Mouse (Mus musculus) intestine, embryonic 14.5 days (tissue): ENCODE data around the gene Cfap221. TPM values are rescaled to one million over a fixed set of nuclear protein-coding genes. Genes with fewer than 3 reads are reported as not detected.

Source experiments
- ATAC-seq: fragments of 200-750 bp; cut with Nextera tagmentation; replicated peaks from 2 replicates; pipeline ENCODE4 v1.8.0; 2017; ENCODE audit warnings: low read depth, moderate number of reproducible peaks, moderate TSS enrichment, moderate library complexity; ENCODE audit not compliant: low FRiP score, low TSS enrichment
- DNase-seq: peaks from one replicate; pipeline ENCODE4 v3.0.0-alpha.2; 2018; ENCODE audit warnings: low spot score
- H3K27ac ChIP-seq: fragments of 300-500 bp; sonication (generic); 2 replicates; pipeline ENCODE4 v1.5.1; 2014; ENCODE audit warnings: low read depth, mild to moderate bottlenecking, control low read depth
- H3K27me3 ChIP-seq: fragments of 300-500 bp; sonication (generic); replicated peaks from 2 replicates; pipeline ENCODE4 v1.6.1; 2014; ENCODE audit warnings: low read length, control low read depth; ENCODE audit not compliant: control insufficient read depth, insufficient read depth
- H3K36me3 ChIP-seq: fragments of 300-500 bp; sonication (generic); 2 replicates; pipeline ENCODE4 v1.6.1; 2014; ENCODE audit warnings: low read length, control low read depth; ENCODE audit not compliant: control insufficient read depth, insufficient read depth
- H3K4me1 ChIP-seq: fragments of 300-500 bp; sonication (generic); replicated peaks from 2 replicates; pipeline ENCODE4 v1.6.1; 2014; ENCODE audit warnings: low read length, control low read depth, mixed read lengths; ENCODE audit not compliant: control insufficient read depth, insufficient read depth
- H3K4me2 ChIP-seq: fragments of 300-500 bp; sonication (generic); 2 replicates; pipeline ENCODE4 v1.6.1; 2014; ENCODE audit warnings: low read length
- H3K4me3 ChIP-seq: fragments of 300-500 bp; sonication (generic); 2 replicates; pipeline ENCODE4 v1.5.1; 2014; ENCODE audit warnings: low read depth, low read length, control low read depth, mixed read lengths
- H3K9ac ChIP-seq: fragments of 300-500 bp; sonication (generic); 2 replicates; pipeline ENCODE4 v1.6.1; 2014; ENCODE audit warnings: mild to moderate bottlenecking, low read length
- H3K9me3 ChIP-seq: fragments of 300-500 bp; sonication (generic); 2 replicates; pipeline ENCODE4 v1.6.1; 2016; ENCODE audit warnings: low read length, control low read depth; ENCODE audit not compliant: control insufficient read depth
- WGBS: fragments of 180-500 bp; shearing (Covaris S2); extraction: QIAGEN DNeasy Blood & Tissue Kit; methylation state at CpG from one replicate; pipeline ENCODE4 v1.1.7; 2014; 5-methylcytosine and 5-hydroxymethylcytosine counted together
- polyA plus RNA-seq: library from polyadenylated mRNA; unstranded; fragments of >200 nt; fragmentation: Nextera tagmentation; extraction: Ambion mirVana; gene quantifications from 2 replicates; pipeline ENCODE4 v1.2.1, GENCODE M21; 2014

The Cfap221 gene
- polyA plus RNA-seq, 1 experiment from 2014 or later, result 0.18 TPM

DNA sequence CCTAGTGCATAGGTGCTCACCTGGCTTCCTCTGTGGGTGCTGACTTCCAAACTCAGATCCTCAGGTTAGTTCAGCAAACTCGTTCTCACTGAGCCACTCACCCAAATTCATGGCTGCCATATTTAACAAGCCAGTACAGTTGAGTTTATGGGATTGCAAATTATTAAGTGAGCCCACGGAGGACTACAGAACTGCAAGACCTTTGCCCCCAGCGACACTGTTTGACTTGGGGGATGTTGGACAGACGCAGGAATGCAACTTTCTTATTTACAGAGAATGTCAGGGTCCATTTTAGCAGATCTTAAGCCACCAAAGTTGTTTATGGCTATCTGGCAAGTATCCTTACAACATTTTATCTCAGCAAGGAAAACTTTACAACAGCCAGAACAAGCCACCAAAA is 21.9 kb downstream of the Cfap221 start:
- Histone ChIP-seq H3K27ac (no peak overlapping the region), H3K9ac (no peak overlapping the region), H3K4me1 (no peaks in the 10 kb centered on the region; the same call in 1 of the 2 replicates), H3K4me2 (no peak overlapping the region), H3K27me3 (no peaks in the 10 kb centered on the region), H3K4me3 (no peak overlapping the region), H3K36me3 (no peaks in the 10 kb centered on the region), H3K9me3 (no peaks in the 10 kb centered on the region)
- WGBS, result 31% methylated on average over 4 of the region's 4 CpGs
- no peak for ATAC-seq
- no peak for DNase-seq

DNA sequence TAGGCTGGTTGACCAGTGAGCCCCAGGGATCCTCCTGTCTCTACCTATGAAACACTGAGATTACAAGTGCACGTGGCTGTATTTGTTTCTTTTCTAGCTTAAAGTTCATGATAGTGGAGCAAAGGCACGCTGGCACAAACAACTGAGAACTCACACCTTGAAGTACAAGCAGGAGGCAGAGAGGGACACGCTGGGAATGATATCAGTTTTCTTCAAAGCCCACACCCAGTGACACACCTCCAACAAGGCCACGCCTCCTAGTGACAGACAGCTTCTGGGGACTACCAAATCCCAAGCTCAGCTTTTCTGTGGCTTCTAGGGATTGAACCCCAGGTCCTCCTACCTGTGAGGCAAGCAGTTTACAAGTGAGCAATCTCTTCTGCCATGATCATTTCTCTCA is 23.9 kb downstream of the Cfap221 start:
- Histone ChIP-seq H3K4me1 (no peaks in the 10 kb centered on the region; the same call in 1 of the 2 replicates), H3K9ac (no peak overlapping the region), H3K4me2 (no peak overlapping the region), H3K27ac (no peak overlapping the region), H3K36me3 (no peaks in the 10 kb centered on the region), H3K4me3 (no peak overlapping the region), H3K9me3 (no peaks in the 10 kb centered on the region), H3K27me3 (no peaks in the 10 kb centered on the region)
- DNase-seq, result no peak
- ATAC-seq, result no peak
- WGBS, result 41% methylated on average over 4 of the region's 4 CpGs

DNA sequence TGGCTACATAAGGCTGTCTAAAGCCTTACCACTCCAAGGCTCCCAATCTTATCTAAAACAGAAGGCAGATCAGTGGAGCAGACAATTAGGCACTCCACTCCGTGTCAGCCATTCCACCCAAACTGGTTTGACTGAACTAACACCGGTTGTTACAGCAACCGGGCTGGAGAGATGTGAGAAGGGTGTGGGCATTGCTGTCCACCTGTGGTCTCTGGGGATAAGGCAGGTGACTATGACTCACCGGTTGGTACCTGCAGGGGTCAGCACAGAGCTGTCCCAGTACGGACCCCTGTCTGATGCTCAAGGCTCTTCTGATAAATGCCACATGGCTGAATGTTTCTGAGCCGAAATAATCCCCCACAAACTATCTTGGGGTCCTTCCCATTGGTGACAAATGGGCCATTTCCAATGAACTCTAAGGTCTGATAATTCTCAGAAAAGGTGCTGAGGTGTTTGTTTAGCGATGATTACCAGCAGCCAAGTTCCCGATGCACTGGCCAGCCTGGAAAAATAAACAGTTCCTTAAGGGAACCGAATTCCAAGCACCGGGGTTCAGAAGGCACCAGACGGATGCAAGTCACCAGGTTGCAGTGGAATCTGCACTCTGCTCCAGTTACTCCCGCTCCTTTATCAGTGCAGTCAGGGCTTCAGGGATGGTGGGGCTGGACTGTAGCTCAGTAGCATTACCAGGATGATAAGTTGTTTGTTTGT is 31.1 kb downstream of the Cfap221 start:
- no peak overlapping the region for H3K4me3 ChIP-seq
- H3K27ac ChIP-seq, result no peak overlapping the region
- no peaks in the 10 kb centered on the region for H3K9me3 ChIP-seq
- ATAC-seq (peak; percentile 70), DNase-seq (no peak)
- no peaks in the 10 kb centered on the region for H3K4me1 ChIP-seq
- no peak overlapping the region for H3K9ac ChIP-seq
- 32% methylated on average over 12 of the region's 12 CpGs for WGBS
- no peaks in the 10 kb centered on the region for H3K27me3 ChIP-seq
- no peak overlapping the region for H3K4me2 ChIP-seq
- no peaks in the 10 kb centered on the region for H3K36me3 ChIP-seq

DNA sequence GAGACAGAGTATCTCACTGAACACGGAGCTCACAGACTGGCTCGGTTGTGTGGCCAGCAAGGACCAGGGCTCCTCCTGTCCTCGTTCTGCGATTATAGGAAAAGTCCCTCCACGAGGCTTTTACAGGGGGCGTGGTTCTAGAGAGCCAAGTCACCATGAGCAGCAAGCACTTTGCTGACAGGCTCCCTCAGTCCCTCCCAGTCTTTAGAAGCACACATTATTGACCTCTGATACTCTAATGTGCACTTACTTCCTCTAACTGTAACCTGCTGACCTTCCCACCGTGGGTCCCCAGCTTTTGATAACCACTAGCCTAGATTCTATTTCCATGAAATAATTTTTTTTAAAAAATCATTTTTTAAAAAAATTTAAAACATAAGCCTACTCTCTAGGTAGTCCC is 37.1 kb downstream of the Cfap221 start:
- H3K27ac ChIP-seq, result no peak overlapping the region
- no peak for ATAC-seq
- no peak overlapping the region for H3K9ac ChIP-seq
- DNase-seq, result no peak
- no peaks in the 10 kb centered on the region for H3K9me3 ChIP-seq
- H3K36me3 ChIP-seq, result no peaks in the 10 kb centered on the region
- WGBS, result 54% methylated on average over 7 of the region's 7 CpGs
- H3K4me2 ChIP-seq, result no peak overlapping the region
- no peak overlapping the region for H3K4me3 ChIP-seq
- H3K4me1 ChIP-seq, result no peaks in the 10 kb centered on the region
- H3K27me3 ChIP-seq, result no peaks in the 10 kb centered on the region

DNA sequence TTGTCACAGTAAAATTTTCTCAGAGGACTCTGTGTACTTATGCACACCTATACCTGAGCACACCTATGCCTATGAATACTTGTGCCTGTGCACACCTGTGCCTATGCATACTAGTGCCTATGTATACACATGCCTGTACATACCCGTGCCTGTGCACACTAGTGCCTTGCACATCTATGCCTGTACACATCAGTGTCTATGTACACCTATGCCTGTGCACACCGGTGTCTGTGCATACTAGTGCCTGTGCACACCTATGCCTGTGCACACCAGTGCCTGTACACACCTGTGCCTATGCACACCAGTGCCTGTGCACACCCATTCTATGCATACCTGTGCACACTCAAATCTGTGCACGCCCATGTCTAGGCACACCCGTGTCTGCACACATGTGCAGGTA is 37.6 kb downstream of the Cfap221 start:
- DNase-seq (no peak), ATAC-seq (0 out of 2 replicates have a peak, but pooled peaks have one; percentile 41)
- no peak overlapping the region for H3K9ac ChIP-seq
- 91% methylated on average over 4 of the region's 4 CpGs for WGBS
- no peaks in the 10 kb centered on the region for H3K4me1 ChIP-seq
- no peaks in the 10 kb centered on the region for H3K9me3 ChIP-seq
- H3K27me3 ChIP-seq, result no peaks in the 10 kb centered on the region
- no peak overlapping the region for H3K4me2 ChIP-seq
- no peak overlapping the region for H3K27ac ChIP-seq
- no peaks in the 10 kb centered on the region for H3K36me3 ChIP-seq
- H3K4me3 ChIP-seq, result no peak overlapping the region

DNA sequence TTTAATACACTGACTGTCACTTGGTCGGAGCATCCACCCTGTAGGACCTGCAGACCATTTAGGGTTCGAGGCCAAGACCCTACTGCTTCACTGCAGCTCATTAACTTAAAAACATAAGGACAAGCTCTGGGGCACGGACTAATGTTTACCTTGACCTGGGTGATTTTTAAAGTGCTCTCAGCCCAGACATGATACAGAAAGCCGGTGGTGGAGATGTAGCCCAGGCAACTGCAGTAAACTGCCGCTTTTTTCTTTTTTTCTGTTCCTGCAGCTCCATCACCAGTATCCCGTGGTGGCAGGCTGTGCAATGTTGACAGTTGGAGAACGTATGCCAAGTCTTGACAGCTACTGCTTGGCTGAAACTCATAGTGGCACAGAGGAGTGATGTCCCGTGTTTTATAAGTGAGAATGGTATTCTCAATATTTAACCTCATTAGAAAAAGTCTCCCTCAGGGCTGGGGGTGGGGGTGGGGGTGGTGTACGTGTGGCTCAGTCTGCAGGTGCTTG is 39.3 kb downstream of the Cfap221 start:
- no peak overlapping the region for H3K27ac ChIP-seq
- no peak overlapping the region for H3K4me3 ChIP-seq
- ATAC-seq (no peak), DNase-seq (no peak)
- no peak overlapping the region for H3K4me2 ChIP-seq
- no peak overlapping the region for H3K9ac ChIP-seq
- no peaks in the 10 kb centered on the region for H3K36me3 ChIP-seq
- no peaks in the 10 kb centered on the region for H3K4me1 ChIP-seq
- H3K9me3 ChIP-seq, result no peaks in the 10 kb centered on the region
- 27% methylated on average over 9 of the region's 9 CpGs for WGBS
- H3K27me3 ChIP-seq, result no peaks in the 10 kb centered on the region

- 80% methylated on average over 2 of the region's 2 CpGs for WGBS
- Histone ChIP-seq H3K9ac (no peak overlapping the region), H3K36me3 (no peaks in the 10 kb centered on the region), H3K4me2 (no peak overlapping the region), H3K27ac (no peak overlapping the region), H3K4me1 (no peaks in the 10 kb centered on the region), H3K9me3 (no peaks in the 10 kb centered on the region), H3K27me3 (no peaks in the 10 kb centered on the region), H3K4me3 (no peak overlapping the region)
- no peak for DNase-seq
- no peak for ATAC-seq
These were observed 42.4 kb downstream of the Cfap221 start for GRCm38 (mm10) chr1:119954680-119955079.

DNA sequence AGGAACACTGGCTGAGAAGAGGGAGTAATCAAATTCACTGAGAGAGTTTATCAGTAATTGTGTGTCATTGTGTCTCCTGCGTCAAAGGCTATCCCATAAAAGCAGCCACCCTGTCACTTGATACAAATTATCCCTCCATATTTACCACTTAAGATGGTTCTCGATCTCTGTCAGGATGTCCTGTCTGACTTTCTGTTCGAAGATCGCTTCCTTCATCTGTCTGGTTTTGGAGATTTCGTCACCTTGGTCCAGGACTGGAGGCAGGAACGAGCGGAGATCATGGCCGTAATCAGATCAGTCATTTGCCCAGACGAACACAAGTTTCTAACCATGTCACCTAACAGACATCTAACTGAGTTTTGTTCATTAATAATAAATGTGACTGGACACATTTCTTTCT is 43.6 kb downstream of the Cfap221 start:
- Histone ChIP-seq H3K36me3 (no peaks in the 10 kb centered on the region), H3K9ac (no peak overlapping the region), H3K4me3 (no peak overlapping the region), H3K27ac (no peak overlapping the region), H3K4me1 (no peaks in the 10 kb centered on the region), H3K27me3 (no peaks in the 10 kb centered on the region), H3K4me2 (no peak overlapping the region), H3K9me3 (no peaks in the 10 kb centered on the region)
- ATAC-seq (no peak), DNase-seq (no peak)
- WGBS, result 89% methylated on average over 9 of the region's 9 CpGs

DNA sequence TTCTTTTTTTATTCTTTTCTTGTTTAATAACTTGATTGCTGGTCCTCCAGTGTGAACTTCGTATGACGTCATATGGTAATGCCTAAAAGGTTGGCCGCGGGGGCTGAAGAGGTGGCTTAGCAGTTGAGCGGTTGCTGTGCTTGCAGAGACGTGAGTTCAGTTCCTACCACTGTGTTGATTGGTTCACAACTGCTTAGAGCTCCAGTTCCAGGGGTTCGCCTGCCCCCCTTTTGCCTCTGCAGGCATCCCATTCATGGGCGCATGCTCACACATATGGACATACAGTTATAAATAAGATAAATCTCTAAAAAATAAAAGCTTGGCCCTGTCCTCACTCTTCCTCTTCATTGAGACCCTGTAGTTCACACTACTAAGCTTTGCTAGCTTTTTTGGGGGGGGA is 46.9 kb downstream of the Cfap221 start:
- H3K9ac ChIP-seq, result no peak overlapping the region
- WGBS, result 93% methylated on average over 8 of the region's 8 CpGs
- H3K4me3 ChIP-seq, result no peak overlapping the region
- no peaks in the 10 kb centered on the region for H3K4me1 ChIP-seq
- no peak overlapping the region for H3K27ac ChIP-seq
- H3K9me3 ChIP-seq, result no peaks in the 10 kb centered on the region
- DNase-seq (no peak), ATAC-seq (no peak)
- H3K27me3 ChIP-seq, result no peaks in the 10 kb centered on the region
- H3K36me3 ChIP-seq, result no peaks in the 10 kb centered on the region
- no peak overlapping the region for H3K4me2 ChIP-seq
